21 mouse cellular contexts compared by ENCODE assay signal in genomic region chr4:78110898-78111297, GRCm38 (mm10).
DNase-seq lines count a peak whose midpoint lies in the region; ATAC-seq lines count a peak whose summit lies in the region.
"Had no signal": no experiment of that assay in that cellular context is flagged by ENCODE, and none has a peak within 500 bp of the region (broad histone marks: within the 10 kb centered on the region; RNA-seq: fewer than 3 reads in every experiment).

No protein-coding gene starts in this region.

- no peak overlapping the region for H3K4me2 ChIP-seq in limb, embryonic 11.5 days (ENCODE audit: low read depth, severe bottlenecking)
- peak overlapping the region; percentile 21; the same call in 1 of the 2 replicates for H3K4me2 ChIP-seq in limb, embryonic 12.5 days
- H3K4me2 ChIP-seq in neural tube, embryonic 14.5 days (ENCODE audit: low read depth, low read length), result peak overlapping the region; percentile 16; the same call in 1 of the 2 replicates
- H3K4me2 ChIP-seq: embryonic facial prominence, embryonic 15.5 days; heart, embryonic 11.5 days; heart, embryonic 15.5 days; hindbrain, embryonic 15.5 days had no signal

- H3K27ac ChIP-seq in limb, embryonic 11.5 days (replicated peaks; ENCODE audit: low read depth, low read length), result no peak overlapping the region
- no peak overlapping the region for H3K27ac ChIP-seq in limb, embryonic 10.5 days
- no peak overlapping the region for H3K27ac ChIP-seq in limb, embryonic 12.5 days
- H3K27ac ChIP-seq in neural tube, embryonic 14.5 days (ENCODE audit: low read depth, low read length), result no peak overlapping the region
- H3K27ac ChIP-seq: embryonic facial prominence, embryonic 15.5 days; forebrain, embryonic 10.5 days; heart, adult 2 months; heart, embryonic 15.5 days; hindbrain, embryonic 15.5 days had no signal

- no peaks in the 10 kb centered on the region for H3K36me3 ChIP-seq in limb, embryonic 11.5 days (ENCODE audit: control insufficient read depth, insufficient read depth, low read length)
- no peaks in the 10 kb centered on the region for H3K36me3 ChIP-seq in limb, embryonic 10.5 days
- no peaks in the 10 kb centered on the region for H3K36me3 ChIP-seq in limb, embryonic 12.5 days
- no peaks in the 10 kb centered on the region for H3K36me3 ChIP-seq in neural tube, embryonic 14.5 days (ENCODE audit: control insufficient read depth, insufficient read depth, low read length)
- H3K36me3 ChIP-seq: embryonic facial prominence, embryonic 15.5 days; forebrain, embryonic 10.5 days; heart, embryonic 15.5 days; hindbrain, embryonic 15.5 days had no signal

- 0 out of 2 replicates have a peak, but pooled peaks have one; percentile 62 for ATAC-seq in limb, embryonic 11.5 days (ENCODE audit: insufficient number of reproducible peaks, low FRiP score, low TSS enrichment, low read depth)
- 0 out of 2 replicates have a peak, but pooled peaks have one; percentile 10 for ATAC-seq in limb, embryonic 12.5 days (ENCODE audit: insufficient number of reproducible peaks, insufficient read depth, low FRiP score, low TSS enrichment, low read depth)
- ATAC-seq in neural tube, embryonic 14.5 days (ENCODE audit: low read depth), result peak; percentile 92
- ATAC-seq: forebrain, embryonic 14.5 days had no signal

- H3K4me1 ChIP-seq in limb, embryonic 11.5 days (ENCODE audit: control insufficient read depth, insufficient read depth, low read length), result no peaks in the 10 kb centered on the region
- H3K4me1 ChIP-seq in limb, embryonic 10.5 days, result no peaks in the 10 kb centered on the region
- H3K4me1 ChIP-seq in limb, embryonic 12.5 days (replicated peaks), result peaks cover 5% of the 10 kb centered on the region; the same call in 1 of the 2 replicates
- peaks cover 5% of the 10 kb centered on the region; the same call in 1 of the 2 replicates for H3K4me1 ChIP-seq in neural tube, embryonic 14.5 days (ENCODE audit: control insufficient read depth, insufficient read depth, low read length)
- H3K4me1 ChIP-seq: embryonic facial prominence, embryonic 15.5 days; forebrain, embryonic 10.5 days; heart, embryonic 15.5 days had no signal

- H3K9me3 ChIP-seq in limb, embryonic 11.5 days (ENCODE audit: control insufficient read depth, low read length), result no peaks in the 10 kb centered on the region
- no peaks in the 10 kb centered on the region for H3K9me3 ChIP-seq in limb, embryonic 10.5 days (replicated peaks)
- no peaks in the 10 kb centered on the region for H3K9me3 ChIP-seq in limb, embryonic 12.5 days
- no peaks in the 10 kb centered on the region for H3K9me3 ChIP-seq in neural tube, embryonic 14.5 days (ENCODE audit: control insufficient read depth, low read length)
- H3K9me3 ChIP-seq: embryonic facial prominence, embryonic 15.5 days; forebrain, embryonic 10.5 days; heart, embryonic 15.5 days; hindbrain, embryonic 15.5 days had no signal

- 13% methylated on average over 3 of the region's 3 CpGs for whole genome bisulfite sequencing in limb, embryonic 11.5 days
- WGBS in limb, embryonic 10.5 days, result 44% methylated on average over 3 of the region's 3 CpGs
- WGBS in limb, embryonic 12.5 days, result 8% methylated on average over 3 of the region's 3 CpGs
- 6% methylated on average over 3 of the region's 3 CpGs for WGBS in neural tube, embryonic 14.5 days

- no peak overlapping the region for H3K4me3 ChIP-seq in limb, embryonic 11.5 days (ENCODE audit: low read depth, low read length)
- H3K4me3 ChIP-seq in limb, embryonic 10.5 days, result no peak overlapping the region
- no peak overlapping the region for H3K4me3 ChIP-seq in limb, embryonic 12.5 days (replicated peaks)
- no peak overlapping the region for H3K4me3 ChIP-seq in neural tube, embryonic 14.5 days (ENCODE audit: low read depth, low read length)
- H3K4me3 ChIP-seq: embryonic facial prominence, embryonic 15.5 days; erythroblast, embryonic 14.5 days; forebrain, embryonic 10.5 days; heart, adult 2 months; heart, embryonic 15.5 days; hindbrain, embryonic 15.5 days had no signal

- no peak overlapping the region for H3K9ac ChIP-seq in limb, embryonic 11.5 days (ENCODE audit: low read length)
- no peak overlapping the region for H3K9ac ChIP-seq in limb, embryonic 12.5 days (replicated peaks)
- no peak overlapping the region for H3K9ac ChIP-seq in neural tube, embryonic 14.5 days (replicated peaks; ENCODE audit: low read depth, low read length)
- H3K9ac ChIP-seq: embryonic facial prominence, embryonic 15.5 days; heart, embryonic 15.5 days; hindbrain, embryonic 15.5 days had no signal

- H3K27me3 ChIP-seq in limb, embryonic 11.5 days (ENCODE audit: control insufficient read depth, insufficient read depth, low read length), result no peaks in the 10 kb centered on the region
- no peaks in the 10 kb centered on the region for H3K27me3 ChIP-seq in limb, embryonic 10.5 days (ENCODE audit: low read depth, poor library complexity, severe bottlenecking)
- H3K27me3 ChIP-seq in limb, embryonic 12.5 days, result no peaks in the 10 kb centered on the region
- H3K27me3 ChIP-seq in neural tube, embryonic 14.5 days (ENCODE audit: control insufficient read depth, insufficient read depth, low read length), result no peaks in the 10 kb centered on the region
- H3K27me3 ChIP-seq: embryonic facial prominence, embryonic 15.5 days; heart, embryonic 15.5 days; hindbrain, embryonic 15.5 days had no signal

- DNase-seq in limb, embryonic 11.5 days (ENCODE audit: low spot score), result no peak
- no peak for DNase-seq in limb, embryonic 10.5 days (ENCODE audit: low spot score)
- DNase-seq in layer of hippocampus, adult 9-10 months (ENCODE audit: low spot score), result no peak
- no peak for DNase-seq in thymus, postnatal 36 days
- no peak for DNase-seq in adrenal gland, postnatal 25 days
- DNase-seq: adrenal gland, adult 8-10 months; cerebellum, adult 18-20 months; cerebellum, adult 9-11 months; cerebellum, postnatal 36 days; gastrocnemius, postnatal 14 days; heart, adult 2 months; heart, postnatal 14 days had no signal

Comparison
In these comparisons a context has a peak if more than half of its experiments do, and no peak if none do; other contexts are left out.
1. ATAC-seq: peak in every context shown above with its lines; median percentile 92 in neural tube, embryonic 14.5 days; 62 in limb, embryonic 11.5 days; 10 in limb, embryonic 12.5 days.